Mouse (Mus musculus) thymus, adult 2 months (tissue): Measurements from ENCODE around the gene Gucy2d. TPM values are rescaled to one million over a fixed set of nuclear protein-coding genes. Genes with fewer than 3 reads are reported as not detected.

Experiments
- DNase-seq: peaks from one replicate; pipeline ENCODE4 v3.0.0; 2021
- H3K27ac ChIP-seq: fragments of 200-500 bp; 2 replicates; pipeline ENCODE4 v1.5.1; 2012; ENCODE audit warnings: low read length, control low read depth; ENCODE audit not compliant: control insufficient read depth, insufficient read depth
- H3K27me3 ChIP-seq: fragments of 200-500 bp; 2 replicates; pipeline ENCODE4 v1.6.1; 2012; ENCODE audit warnings: mild to moderate bottlenecking, low read length, moderate library complexity, mixed read lengths; ENCODE audit not compliant: control insufficient read depth, insufficient read depth
- H3K36me3 ChIP-seq: fragments of 200-500 bp; 2 replicates; pipeline ENCODE4 v1.6.1; 2012; ENCODE audit warnings: mild to moderate bottlenecking, low read length, moderate library complexity; ENCODE audit not compliant: control insufficient read depth, insufficient read depth
- H3K4me1 ChIP-seq: fragments of 200-500 bp; replicated peaks from 2 replicates; pipeline ENCODE4 v1.6.1; 2012; ENCODE audit warnings: low read length; ENCODE audit not compliant: control insufficient read depth, insufficient read depth
- H3K4me3 ChIP-seq: fragments of 200-500 bp; 2 replicates; pipeline ENCODE4 v1.5.1; 2012; ENCODE audit warnings: mild to moderate bottlenecking, low read length, control low read depth, moderate library complexity; ENCODE audit not compliant: control insufficient read depth, insufficient read depth
- CTCF ChIP-seq: fragments of 200-500 bp; IDR thresholded peaks from 2 replicates; pipeline ENCODE4 v1.5.1; 2012; ENCODE audit warnings: mild to moderate bottlenecking, control low read depth, low read length, moderate library complexity, borderline replicate concordance; ENCODE audit not compliant: control insufficient read depth, poor library complexity, insufficient read depth; ENCODE audit errors: extremely low read depth
- POLR2A ChIP-seq: fragments of 200-500 bp; IDR thresholded peaks from 2 replicates; pipeline ENCODE4 v1.6.1; 2012; ENCODE audit warnings: mild to moderate bottlenecking, low read length, control low read depth, moderate library complexity; ENCODE audit not compliant: control insufficient read depth, poor library complexity, insufficient read depth; ENCODE audit errors: extremely low read depth
- WGBS: fragments of 180-500 bp; shearing (Covaris S2); methylation state at CpG from one replicate; pipeline ENCODE4 v1.1.7; 2018; 5-methylcytosine and 5-hydroxymethylcytosine counted together
- polyA plus RNA-seq: library from polyadenylated mRNA; depleted of rRNA; stranded (reverse); fragments of >200 nt; gene quantifications from 2 replicates; pipeline ENCODE4 v1.2.3, GENCODE M21; 2012

The Gucy2d gene
- polyA plus RNA-seq, 1 experiment, result 0.22 TPM

DNA sequence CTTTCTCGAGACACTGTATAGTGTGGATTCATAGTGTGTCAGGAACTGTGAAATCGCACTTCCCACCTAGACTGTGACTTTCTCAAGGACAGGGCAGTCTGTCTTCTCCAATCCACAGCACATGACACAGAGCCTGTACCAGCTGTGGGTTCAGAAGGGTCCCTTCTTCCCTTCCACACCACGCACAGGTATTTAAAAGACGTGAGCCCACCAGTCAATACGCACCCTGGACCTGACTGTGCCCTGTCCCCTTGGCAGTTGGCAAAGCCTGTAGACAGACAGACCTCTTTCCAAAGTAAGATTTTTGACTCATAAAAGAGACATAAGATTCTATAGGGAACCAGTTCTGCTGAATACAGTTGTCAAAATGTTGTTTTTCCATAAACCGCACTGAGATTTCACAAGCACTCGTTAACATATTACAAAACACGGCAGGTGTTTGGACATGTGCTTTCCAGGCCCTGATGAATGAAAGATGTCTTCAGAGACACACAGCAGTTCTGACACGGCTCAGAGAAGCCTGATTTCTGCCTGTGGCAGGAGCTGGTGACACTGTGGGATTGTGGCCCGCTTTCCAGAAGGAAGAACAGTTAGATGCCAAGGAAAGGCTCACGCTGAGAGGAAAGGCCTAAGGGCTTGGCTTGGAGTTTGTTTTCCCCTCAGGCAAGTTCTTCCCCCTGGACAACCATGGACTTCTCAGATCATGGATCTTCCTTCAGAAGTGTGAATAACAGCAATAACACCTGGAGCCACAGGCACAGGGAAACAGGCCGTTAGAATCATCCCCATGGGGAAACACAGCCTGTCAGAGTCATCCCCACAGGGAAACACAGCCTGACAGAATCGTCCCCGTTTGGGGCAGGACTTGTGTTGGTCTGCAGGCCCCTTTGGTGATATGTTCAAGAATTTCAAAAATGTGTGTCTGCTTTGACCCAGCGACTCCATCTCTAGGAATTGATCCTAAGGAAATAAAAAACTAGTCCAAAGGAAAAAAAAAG is 71.0 kb downstream of the Gucy2d start:
- WGBS, result 92% methylated on average over 15 of the region's 15 CpGs
- no peak overlapping the region for H3K4me3 ChIP-seq
- H3K4me1 ChIP-seq, result peaks cover 13% of the 10 kb centered on the region
- TF ChIP-seq POLR2A (no peak), CTCF (no peak)
- no peaks in the 10 kb centered on the region for H3K27me3 ChIP-seq
- H3K36me3 ChIP-seq, result no peaks in the 10 kb centered on the region
- DNase-seq, result no peak
- no peak overlapping the region for H3K27ac ChIP-seq

DNA sequence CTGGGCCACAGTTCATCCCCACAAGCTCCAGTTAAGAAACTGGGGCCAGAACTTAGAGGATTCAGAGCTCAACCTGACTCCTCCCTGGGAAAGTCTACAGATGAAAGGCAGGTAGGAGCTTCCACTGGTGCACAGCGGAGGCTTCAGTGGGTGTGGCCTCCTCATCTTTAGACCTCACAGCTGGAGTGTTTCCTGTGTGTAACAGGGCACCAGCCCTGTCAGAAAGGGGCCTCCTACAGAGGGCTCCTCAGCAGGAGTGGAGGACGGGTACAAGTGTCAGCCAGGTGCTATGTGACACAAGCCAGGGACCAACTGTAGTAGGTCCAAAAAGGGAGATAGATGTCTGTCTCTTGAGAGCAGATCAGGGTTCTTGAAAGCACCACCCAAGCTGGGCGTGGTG is 73.0 kb downstream of the Gucy2d start:
- Histone ChIP-seq H3K4me1 (peaks cover 13% of the 10 kb centered on the region), H3K4me3 (no peak overlapping the region), H3K36me3 (no peaks in the 10 kb centered on the region), H3K27ac (peak overlapping the region; percentile 42; the same call in 1 of the 2 replicates), H3K27me3 (no peaks in the 10 kb centered on the region)
- peak; percentile 65 for DNase-seq
- WGBS, result 24% methylated on average over 3 of the region's 3 CpGs
- TF ChIP-seq POLR2A, result no peak
- no peak for TF ChIP-seq CTCF

DNA sequence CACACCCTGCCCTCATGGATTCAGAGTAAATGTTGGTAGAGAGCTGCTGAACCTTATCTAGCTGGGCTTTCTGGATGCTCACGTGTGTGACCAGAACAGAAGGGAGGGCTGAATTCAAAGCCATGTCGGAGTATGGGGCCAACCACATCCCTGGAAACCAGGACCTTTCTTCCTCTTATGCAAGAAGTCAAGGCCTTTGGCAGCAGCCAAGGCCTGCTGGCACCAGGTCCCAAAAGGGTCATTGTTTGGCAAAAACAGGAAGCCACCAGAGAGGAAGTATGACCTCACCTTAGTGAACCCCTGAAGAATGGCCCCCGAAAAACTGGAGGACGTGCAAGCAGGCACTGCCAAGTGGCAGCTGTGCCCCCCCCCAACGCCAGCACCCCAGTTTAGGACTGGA is 82.4 kb downstream of the Gucy2d start:
- Histone ChIP-seq H3K27ac (peak overlapping the region; percentile 20; the same call in 1 of the 2 replicates), H3K27me3 (no peaks in the 10 kb centered on the region), H3K4me3 (no peak overlapping the region), H3K36me3 (no peaks in the 10 kb centered on the region), H3K4me1 (peaks cover 40% of the 10 kb centered on the region)
- 31% methylated on average over 5 of the region's 5 CpGs for WGBS
- TF ChIP-seq CTCF (no peak), POLR2A (no peak)
- DNase-seq, result no peak

DNA sequence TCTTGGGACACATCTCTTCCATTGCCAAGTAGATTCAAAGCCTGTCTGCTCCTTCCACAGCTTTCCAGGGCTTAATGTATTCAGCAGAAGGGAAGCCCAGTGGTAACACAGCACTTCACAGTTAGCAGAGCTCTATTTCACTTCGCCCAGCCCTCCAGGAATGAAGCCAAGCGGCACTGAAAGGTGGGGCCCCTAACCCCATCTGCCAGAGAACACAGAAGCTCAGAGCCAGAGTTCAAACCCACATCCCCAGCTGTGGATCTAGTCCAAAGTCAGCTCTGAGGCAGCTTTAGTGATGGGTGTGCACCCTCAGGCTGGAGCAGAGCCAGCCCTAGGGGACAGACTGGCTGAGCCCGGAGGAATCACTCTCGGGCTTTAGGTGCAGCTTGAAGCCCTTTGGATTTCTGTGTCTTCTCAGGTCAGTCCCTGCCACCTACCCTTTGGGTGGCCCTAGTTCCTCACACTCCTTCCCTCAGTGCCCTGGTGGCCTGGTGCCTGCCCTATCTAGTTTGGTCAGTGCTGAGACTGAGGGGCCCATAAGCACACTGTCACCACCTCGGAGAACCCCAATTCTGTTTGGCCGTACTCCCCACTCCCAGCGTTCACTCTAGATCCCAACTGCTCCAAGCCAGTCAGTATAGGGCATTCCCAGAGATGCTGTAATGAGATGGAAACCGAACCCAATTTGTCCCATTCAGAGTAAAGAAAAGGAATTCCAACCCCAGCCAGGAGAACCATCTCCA is 83.0 kb downstream of the Gucy2d start:
- no peak overlapping the region for H3K4me3 ChIP-seq
- peaks cover 40% of the 10 kb centered on the region for H3K4me1 ChIP-seq
- 38% methylated on average over 8 of the region's 8 CpGs for WGBS
- TF ChIP-seq POLR2A, result no peak
- peak overlapping the region; percentile 49; the same call in 1 of the 2 replicates for H3K27ac ChIP-seq
- no peaks in the 10 kb centered on the region for H3K27me3 ChIP-seq
- DNase-seq, result peak; percentile 51
- H3K36me3 ChIP-seq, result no peaks in the 10 kb centered on the region

DNA sequence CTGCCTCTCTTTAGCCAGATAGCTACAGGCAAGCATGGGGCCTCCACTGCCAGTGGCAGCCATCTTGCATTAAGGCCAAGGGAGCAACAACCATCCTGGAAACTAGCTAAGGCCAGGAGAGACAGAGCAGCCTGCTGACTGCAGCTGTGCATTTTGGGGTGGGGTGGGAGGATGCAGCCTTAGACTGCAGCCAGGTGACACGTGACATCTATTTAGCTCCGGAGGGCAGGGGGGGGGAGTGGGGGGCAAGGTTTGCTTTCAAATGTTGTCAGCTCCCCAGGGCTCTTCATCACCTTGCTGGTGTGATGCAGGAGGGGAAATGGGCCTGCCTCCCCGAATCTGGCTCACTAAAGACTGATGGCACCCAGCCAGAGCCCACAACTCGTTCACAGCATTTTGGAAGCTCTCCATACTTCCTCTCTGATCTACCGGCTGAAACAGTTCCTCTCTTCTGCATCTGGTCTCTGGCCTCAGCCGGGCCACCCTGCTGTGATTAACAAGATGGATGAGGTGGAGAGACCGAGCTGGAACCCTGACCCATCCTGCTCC is 83.7 kb downstream of the Gucy2d start:
- no peak overlapping the region for H3K4me3 ChIP-seq
- DNase-seq, result peak; percentile 48
- 2% methylated on average over 7 of the region's 7 CpGs for WGBS
- TF ChIP-seq POLR2A, result no peak
- no peak for TF ChIP-seq CTCF
- no peaks in the 10 kb centered on the region for H3K27me3 ChIP-seq
- H3K4me1 ChIP-seq, result peaks cover 40% of the 10 kb centered on the region
- no peaks in the 10 kb centered on the region for H3K36me3 ChIP-seq
- no peak overlapping the region; the same call in 1 of the 2 replicates for H3K27ac ChIP-seq

DNA sequence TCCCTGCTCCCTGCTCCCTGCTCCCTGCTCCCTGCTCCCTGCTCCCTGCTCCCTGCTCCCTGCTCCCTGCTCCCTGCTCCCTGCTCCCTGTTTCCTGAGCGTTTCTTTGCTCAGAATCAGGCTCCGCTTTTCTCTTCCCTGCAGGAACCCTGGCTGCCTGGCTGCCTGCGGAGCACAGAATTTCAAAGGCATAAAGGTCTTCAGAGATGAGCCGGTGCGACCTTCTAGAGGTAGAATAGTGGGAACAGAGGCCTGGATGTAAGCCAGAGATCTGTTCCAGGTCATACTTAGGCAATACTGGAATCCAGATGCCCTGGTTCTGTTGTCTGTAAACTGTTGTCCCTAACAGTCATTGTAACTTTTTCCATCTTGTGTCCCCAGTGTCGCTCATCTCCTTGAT is 84.2 kb downstream of the Gucy2d start:
- no peaks in the 10 kb centered on the region for H3K36me3 ChIP-seq
- H3K4me3 ChIP-seq, result no peak overlapping the region
- no peak overlapping the region for H3K27ac ChIP-seq
- TF ChIP-seq CTCF, result no peak
- peaks cover 38% of the 10 kb centered on the region for H3K4me1 ChIP-seq
- H3K27me3 ChIP-seq, result no peaks in the 10 kb centered on the region
- no peak for DNase-seq
- 74% methylated on average over 6 of the region's 6 CpGs for WGBS
